Mouse (Mus musculus): ENCODE data around the gene Efna5. TPM values are rescaled to one million over a fixed set of nuclear protein-coding genes. Genes with fewer than 3 reads are reported as not detected.

Gene Efna5
- polyA plus RNA-seq, 1 experiment from 2014 or later, result 22.4 TPM

DNA sequence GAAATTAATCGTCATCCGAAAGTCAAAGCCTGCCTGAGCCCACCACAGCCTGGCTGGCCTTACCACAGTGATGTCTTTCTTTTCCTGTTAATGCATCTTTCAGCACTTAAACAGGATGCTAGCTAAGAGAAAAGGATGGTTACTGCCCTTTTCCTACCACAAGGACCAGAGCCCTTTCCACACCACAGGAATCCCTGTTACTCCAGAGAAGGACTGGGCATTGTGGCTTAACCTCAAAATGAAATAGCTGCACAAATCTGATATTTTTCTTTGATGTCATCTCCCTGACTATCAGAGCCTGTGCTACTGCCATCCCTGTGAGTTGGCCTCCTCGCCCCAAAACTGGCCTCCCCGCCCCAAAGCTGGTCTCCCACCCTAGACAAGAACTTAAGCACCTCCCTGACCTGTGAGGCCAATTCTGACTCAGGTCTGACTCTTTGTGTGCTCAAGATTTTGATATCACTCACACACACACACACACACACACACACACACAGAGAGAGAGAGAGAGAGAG is 189.9 kb downstream of the Efna5 start:
- Histone ChIP-seq H3K27ac (no peak overlapping the region), H3K36me3 (no peaks in the 10 kb centered on the region), H3K9ac (no peak overlapping the region), H3K4me3 (no peak overlapping the region), H3K27me3 (no peaks in the 10 kb centered on the region), H3K4me1 (replicated peaks) (peaks cover 29% of the 10 kb centered on the region), H3K9me3 (replicated peaks) (no peaks in the 10 kb centered on the region), H3K4me2 (no peak overlapping the region)
- WGBS, result 85% methylated on average over 4 of the region's 4 CpGs
- no peak for ATAC-seq (replicated peaks; ENCODE audit: insufficient number of reproducible peaks, insufficient read depth, low FRiP score, low read depth)

GRCm38 (mm10) chr17:62690256-62690655 is 190.9 kb downstream of the Efna5 start:
- Histone ChIP-seq H3K9me3 (replicated peaks) (no peaks in the 10 kb centered on the region), H3K4me1 (replicated peaks) (peaks cover 29% of the 10 kb centered on the region), H3K27me3 (no peaks in the 10 kb centered on the region), H3K36me3 (no peaks in the 10 kb centered on the region), H3K9ac (no peak overlapping the region), H3K4me2 (no peak overlapping the region), H3K27ac (no peak overlapping the region; the same call in 1 of the 2 replicates), H3K4me3 (no peak overlapping the region)
- WGBS, result 60% methylated on average over 8 of the region's 8 CpGs
- no peak for ATAC-seq (replicated peaks; ENCODE audit: insufficient number of reproducible peaks, insufficient read depth, low FRiP score, low read depth)

DNA sequence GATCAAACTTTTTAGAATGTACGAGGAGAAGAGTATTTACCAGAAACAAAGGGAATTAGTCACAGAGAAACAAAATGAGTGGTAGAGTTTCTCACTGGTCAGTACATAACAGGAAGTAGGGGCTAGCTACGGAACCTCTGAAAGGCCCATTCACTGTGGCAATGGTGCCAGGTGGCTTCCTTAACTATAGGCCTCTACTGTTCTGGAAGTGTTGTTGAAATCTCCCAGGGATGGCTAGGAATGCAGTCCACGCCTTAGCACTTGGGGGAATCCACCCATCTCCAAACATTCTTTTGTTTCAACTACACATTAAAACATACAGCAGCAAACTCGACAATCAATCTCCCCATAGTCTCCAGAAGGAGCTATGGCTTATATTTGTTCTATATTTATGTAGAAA is 191.5 kb downstream of the Efna5 start:
- Histone ChIP-seq H3K27me3 (no peaks in the 10 kb centered on the region), H3K4me1 (replicated peaks) (peaks cover 29% of the 10 kb centered on the region), H3K4me2 (no peak overlapping the region), H3K36me3 (no peaks in the 10 kb centered on the region), H3K4me3 (no peak overlapping the region), H3K27ac (no peak overlapping the region), H3K9ac (no peak overlapping the region), H3K9me3 (replicated peaks) (no peaks in the 10 kb centered on the region)
- WGBS, result 58% methylated on average over 4 of the region's 4 CpGs
- ATAC-seq (replicated peaks; ENCODE audit: insufficient number of reproducible peaks, insufficient read depth, low FRiP score, low read depth), result no peak

DNA sequence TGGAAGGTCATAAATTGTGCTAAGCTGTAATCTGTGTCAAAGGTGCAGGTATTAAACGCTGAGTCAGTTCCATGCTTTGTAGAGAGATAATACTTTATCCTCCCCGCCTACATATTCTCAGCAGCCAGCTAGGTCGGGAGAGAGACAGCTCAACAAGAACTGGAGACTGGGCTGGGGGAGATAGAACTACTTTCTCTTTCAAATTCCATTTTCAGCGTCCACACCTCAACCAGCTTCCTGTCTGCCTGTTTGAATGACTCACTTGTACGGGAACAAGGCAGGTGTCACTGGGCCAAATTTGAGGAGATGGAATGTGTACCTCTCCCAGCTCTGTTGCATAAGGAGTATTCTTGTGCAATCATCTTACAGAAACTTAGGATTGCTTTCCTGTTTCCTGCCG is 193.7 kb downstream of the Efna5 start:
- peak; percentile 58; the same call in 1 of the 2 replicates for ATAC-seq (replicated peaks; ENCODE audit: insufficient number of reproducible peaks, insufficient read depth, low FRiP score, low read depth)
- Histone ChIP-seq H3K9me3 (replicated peaks) (no peaks in the 10 kb centered on the region), H3K4me1 (replicated peaks) (peaks cover 29% of the 10 kb centered on the region), H3K4me3 (no peak overlapping the region), H3K9ac (no peak overlapping the region; the same call in 1 of the 2 replicates), H3K36me3 (no peaks in the 10 kb centered on the region), H3K27ac (peak overlapping the region; percentile 0; the same call in 1 of the 2 replicates), H3K4me2 (peak overlapping the region; percentile 24), H3K27me3 (no peaks in the 10 kb centered on the region)
- WGBS, result 15% methylated on average over 6 of the region's 6 CpGs

DNA sequence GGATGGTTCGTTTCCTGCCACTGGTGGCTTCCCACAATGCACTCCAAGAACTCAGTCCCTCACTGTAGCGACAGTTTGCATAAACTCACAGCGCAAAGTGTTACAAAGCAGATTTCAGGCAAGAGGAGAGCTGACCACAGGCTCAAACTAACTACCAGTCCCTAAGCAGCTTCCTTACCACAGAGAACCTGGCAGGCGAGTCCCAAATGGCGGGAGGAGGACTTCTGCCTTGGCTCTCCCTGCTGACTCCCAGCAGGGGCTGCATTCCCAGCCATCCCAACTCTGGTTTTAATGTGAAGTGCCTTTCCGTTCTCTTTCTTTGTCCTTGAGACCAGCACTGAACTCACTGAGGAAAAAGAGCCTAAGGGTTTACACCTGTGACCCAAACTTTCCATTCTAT is 195.9 kb downstream of the Efna5 start:
- no peak for ATAC-seq (replicated peaks; ENCODE audit: insufficient number of reproducible peaks, insufficient read depth, low FRiP score, low read depth)
- H3K27me3 ChIP-seq, result no peaks in the 10 kb centered on the region
- WGBS, result 74% methylated on average over 6 of the region's 6 CpGs

GRCm38 (mm10) chr17:62683142-62683541 is 198.0 kb downstream of the Efna5 start:
- Histone ChIP-seq H3K9ac (no peak overlapping the region), H3K27me3 (no peaks in the 10 kb centered on the region), H3K36me3 (no peaks in the 10 kb centered on the region), H3K4me2 (no peak overlapping the region; the same call in 1 of the 2 replicates), H3K4me3 (no peak overlapping the region), H3K9me3 (replicated peaks) (no peaks in the 10 kb centered on the region), H3K27ac (peak overlapping the region; percentile 54), H3K4me1 (replicated peaks) (peaks cover 17% of the 10 kb centered on the region)
- ATAC-seq (replicated peaks; ENCODE audit: insufficient number of reproducible peaks, insufficient read depth, low FRiP score, low read depth), result peak; percentile 81; the same call in 1 of the 2 replicates
- 24% methylated on average over 5 of the region's 5 CpGs for WGBS

More for the DNA sequence above, 195.9 kb downstream of the Efna5 start:
- peak overlapping the region; percentile 18; the same call in 1 of the 2 replicates for H3K27ac ChIP-seq
- H3K4me2 ChIP-seq, result no peak overlapping the region
- H3K9ac ChIP-seq, result no peak overlapping the region
- H3K9me3 ChIP-seq (replicated peaks), result no peaks in the 10 kb centered on the region
- peaks cover 16% of the 10 kb centered on the region for H3K4me1 ChIP-seq (replicated peaks)
- H3K4me3 ChIP-seq, result no peak overlapping the region
- no peaks in the 10 kb centered on the region for H3K36me3 ChIP-seq

DNA sequence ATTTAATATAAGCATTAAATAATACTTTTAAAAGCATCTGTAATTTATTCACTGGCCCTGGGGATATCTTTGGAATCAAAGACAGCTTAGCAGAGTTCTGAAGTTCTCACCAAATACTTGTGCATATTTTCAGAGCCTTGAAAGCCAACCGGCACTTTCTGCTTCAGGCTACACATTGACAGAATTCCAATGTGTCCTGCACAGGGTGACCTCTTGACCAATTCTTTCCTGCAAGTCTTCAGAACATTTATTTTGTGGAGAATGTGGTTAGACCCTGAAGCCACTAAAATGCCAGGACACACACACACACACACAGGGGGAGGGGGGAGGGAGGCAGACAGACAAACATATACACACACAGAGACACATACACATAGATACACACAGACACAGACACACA is 199.4 kb downstream of the Efna5 start:
- H3K4me2 ChIP-seq, result no peak overlapping the region
- no peak overlapping the region for H3K4me3 ChIP-seq
- H3K36me3 ChIP-seq, result no peaks in the 10 kb centered on the region
- no peaks in the 10 kb centered on the region for H3K27me3 ChIP-seq
- no peak overlapping the region for H3K27ac ChIP-seq
- no peaks in the 10 kb centered on the region for H3K9me3 ChIP-seq (replicated peaks)
- ATAC-seq (replicated peaks; ENCODE audit: insufficient number of reproducible peaks, insufficient read depth, low FRiP score, low read depth), result no peak
- H3K9ac ChIP-seq, result no peak overlapping the region
- WGBS, result 51% methylated on average over 1 of the region's 1 CpGs
- peaks cover 15% of the 10 kb centered on the region for H3K4me1 ChIP-seq (replicated peaks)

GRCm38 (mm10) chr17:62680737-62681136 is 200.4 kb downstream of the Efna5 start:
- H3K4me3 ChIP-seq, result no peak overlapping the region
- H3K4me1 ChIP-seq (replicated peaks), result peaks cover 24% of the 10 kb centered on the region
- H3K4me2 ChIP-seq, result no peak overlapping the region
- no peak for ATAC-seq (replicated peaks; ENCODE audit: insufficient number of reproducible peaks, insufficient read depth, low FRiP score, low read depth)
- WGBS, result 83% methylated on average over 1 of the region's 1 CpGs
- H3K36me3 ChIP-seq, result no peaks in the 10 kb centered on the region
- H3K9ac ChIP-seq, result no peak overlapping the region
- no peaks in the 10 kb centered on the region for H3K9me3 ChIP-seq (replicated peaks)
- no peaks in the 10 kb centered on the region for H3K27me3 ChIP-seq
- H3K27ac ChIP-seq, result no peak overlapping the region

DNA sequence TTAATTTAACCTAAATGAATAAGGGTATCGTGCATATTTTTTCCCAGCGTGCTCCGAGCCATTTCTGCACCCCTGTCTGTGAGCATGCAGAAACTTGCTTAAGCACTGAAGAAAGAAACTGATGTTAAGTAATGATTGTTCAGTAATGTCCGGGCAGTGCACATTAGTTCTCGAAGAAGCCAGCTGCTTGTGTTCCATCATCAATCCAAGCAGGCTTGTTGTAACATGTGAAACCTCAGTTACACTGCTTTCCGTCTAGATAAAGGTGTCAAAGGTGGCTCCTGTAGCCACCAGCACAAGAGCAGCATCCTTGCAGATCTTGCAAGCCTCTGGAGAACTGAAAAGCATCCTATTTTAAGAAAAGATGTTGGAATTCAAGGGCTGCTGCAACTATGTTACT is 204.3 kb downstream of the Efna5 start:
- no peak for ATAC-seq (replicated peaks; ENCODE audit: insufficient number of reproducible peaks, insufficient read depth, low FRiP score, low read depth)
- peaks cover 21% of the 10 kb centered on the region for H3K4me1 ChIP-seq (replicated peaks)
- H3K4me3 ChIP-seq, result no peak overlapping the region
- no peaks in the 10 kb centered on the region for H3K36me3 ChIP-seq
- 50% methylated on average over 6 of the region's 6 CpGs for WGBS
- H3K9me3 ChIP-seq (replicated peaks), result no peaks in the 10 kb centered on the region
- H3K27me3 ChIP-seq, result no peaks in the 10 kb centered on the region
- H3K4me2 ChIP-seq, result no peak overlapping the region
- H3K9ac ChIP-seq, result no peak overlapping the region
- H3K27ac ChIP-seq, result no peak overlapping the region

DNA sequence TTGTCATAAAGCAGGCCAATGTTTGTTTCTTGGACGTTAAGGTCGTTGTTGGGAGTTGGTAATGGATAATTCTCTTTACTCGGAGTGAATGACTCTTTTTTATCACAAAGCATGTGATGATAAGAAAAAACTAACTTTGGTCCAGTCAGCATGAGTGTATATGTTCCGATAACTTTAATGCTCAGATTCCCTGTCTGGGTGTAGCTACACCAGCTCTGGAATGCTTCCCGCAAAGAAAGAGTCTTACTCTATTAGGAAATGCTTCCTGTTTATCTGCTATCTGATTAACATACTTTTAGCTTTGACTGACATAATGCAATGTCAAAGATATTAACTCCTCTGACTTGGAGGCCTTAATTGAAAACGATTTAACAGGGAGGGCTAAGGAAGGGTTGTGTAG is 204.7 kb downstream of the Efna5 start:
- peaks cover 21% of the 10 kb centered on the region for H3K4me1 ChIP-seq (replicated peaks)
- no peak overlapping the region for H3K4me2 ChIP-seq
- ATAC-seq (replicated peaks; ENCODE audit: insufficient number of reproducible peaks, insufficient read depth, low FRiP score, low read depth), result no peak
- 25% methylated on average over 6 of the region's 6 CpGs for WGBS
- no peaks in the 10 kb centered on the region for H3K36me3 ChIP-seq
- H3K27me3 ChIP-seq, result no peaks in the 10 kb centered on the region
- no peak overlapping the region for H3K4me3 ChIP-seq
- no peak overlapping the region for H3K27ac ChIP-seq
- no peak overlapping the region for H3K9ac ChIP-seq
- H3K9me3 ChIP-seq (replicated peaks), result no peaks in the 10 kb centered on the region

DNA sequence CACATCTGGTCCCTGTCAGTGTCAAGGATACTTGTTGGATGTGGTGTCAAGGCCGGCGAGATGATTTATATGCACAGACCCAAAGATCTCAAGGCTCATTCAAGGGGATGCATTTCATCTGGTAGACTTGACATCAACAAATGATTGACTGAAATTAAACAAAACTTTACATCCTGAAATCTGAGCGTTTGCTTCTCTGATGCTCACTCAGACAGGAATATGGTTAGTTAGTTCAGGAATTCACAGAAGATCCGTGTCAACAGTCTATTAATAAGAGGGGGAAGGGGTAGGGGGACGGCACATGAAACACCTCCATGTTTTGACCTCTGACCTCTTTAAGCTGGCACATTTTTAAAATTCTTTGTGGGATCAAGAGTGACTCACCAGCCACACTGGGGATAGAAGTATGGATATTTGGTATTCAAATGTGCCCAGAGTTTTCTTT is 205.3 kb downstream of the Efna5 start:
- 54% methylated on average over 5 of the region's 5 CpGs for WGBS

GRCm38 (mm10) chr17:62672068-62672467 is 209.0 kb downstream of the Efna5 start:
- WGBS, result 70% methylated on average over 8 of the region's 8 CpGs
- ATAC-seq (replicated peaks; ENCODE audit: insufficient number of reproducible peaks, insufficient read depth, low FRiP score, low read depth), result no peak

More for the DNA sequence above, 205.3 kb downstream of the Efna5 start:
- no peak overlapping the region for H3K4me2 ChIP-seq
- no peaks in the 10 kb centered on the region for H3K27me3 ChIP-seq
- ATAC-seq (replicated peaks; ENCODE audit: insufficient number of reproducible peaks, insufficient read depth, low FRiP score, low read depth), result no peak
- H3K4me1 ChIP-seq (replicated peaks), result peaks cover 21% of the 10 kb centered on the region
- H3K9ac ChIP-seq, result no peak overlapping the region
- H3K4me3 ChIP-seq, result no peak overlapping the region
- H3K27ac ChIP-seq, result no peak overlapping the region
- no peaks in the 10 kb centered on the region for H3K36me3 ChIP-seq
- H3K9me3 ChIP-seq (replicated peaks), result no peaks in the 10 kb centered on the region

More at GRCm38 (mm10) chr17:62672068-62672467, 209.0 kb downstream of the Efna5 start:
- H3K4me1 ChIP-seq (replicated peaks), result peaks cover 15% of the 10 kb centered on the region
- no peak overlapping the region for H3K4me3 ChIP-seq
- H3K4me2 ChIP-seq, result no peak overlapping the region
- no peak overlapping the region for H3K9ac ChIP-seq
- no peaks in the 10 kb centered on the region for H3K36me3 ChIP-seq
- H3K9me3 ChIP-seq (replicated peaks), result no peaks in the 10 kb centered on the region
- no peaks in the 10 kb centered on the region for H3K27me3 ChIP-seq
- no peak overlapping the region for H3K27ac ChIP-seq
